Mouse (Mus musculus) MEL (cell line): ENCODE results near the gene Abca14. TPM values are rescaled to one million over a fixed set of nuclear protein-coding genes. Genes with fewer than 3 reads are reported as not detected.

ENCODE experiments used
- DNase-seq: peaks from one replicate; pipeline ENCODE4 v3.0.0; 2011; ENCODE audit warnings: low read depth, low spot score
- H3K27ac ChIP-seq: 2 replicates; pipeline ENCODE4 v1.5.1; 2012; ENCODE audit warnings: low read depth, mild to moderate bottlenecking, control low read depth, low read length, moderate library complexity; ENCODE audit not compliant: control insufficient read depth
- H3K27me3 ChIP-seq, 2 experiments: fragments of 150-350 bp in 1 of 2; sonication (generic) in 1 of 2; 2 replicates each; pipeline ENCODE4 v1.6.1; 2012; ENCODE audit warnings: low read length in 2 of 2, mild to moderate bottlenecking in 2 of 2, improper control_type of control experiment in 1 of 2, moderate library complexity in 1 of 2; ENCODE audit not compliant: insufficient read depth in 2 of 2, control insufficient read depth in 1 of 2
- H3K36me3 ChIP-seq, 2 experiments: 2 replicates each; pipeline ENCODE4 v1.6.1; 2012 to 2014; ENCODE audit warnings: low read length in 2 of 2, improper control_type of control experiment in 1 of 2, inconsistent platforms in 1 of 2, mild to moderate bottlenecking in 1 of 2; ENCODE audit not compliant: insufficient read depth in 2 of 2, control insufficient read depth in 1 of 2
- H3K4me1 ChIP-seq, 2 experiments: fragments of 150-350 bp in 1 of 2; sonication (generic) in 1 of 2; 2 replicates each; pipeline ENCODE4 v1.6.1; 2012; ENCODE audit warnings: low read length in 2 of 2, improper control_type of control experiment in 1 of 2, mild to moderate bottlenecking in 1 of 2; ENCODE audit not compliant: insufficient read depth in 2 of 2, control insufficient read depth in 1 of 2
- H3K4me3 ChIP-seq, 2 experiments: fragments of 150-350 bp in 1 of 2; sonication (generic) in 1 of 2; 2 replicates each; pipeline ENCODE4 v1.5.1; 2012; ENCODE audit warnings: low read depth in 2 of 2, low read length in 2 of 2, mild to moderate bottlenecking in 2 of 2, moderate library complexity in 2 of 2, control low read depth in 1 of 2, improper control_type of control experiment in 1 of 2; ENCODE audit not compliant: control insufficient read depth in 1 of 2, insufficient read depth in 1 of 2
- H3K79me2 ChIP-seq: 2 replicates; pipeline ENCODE4 v1.6.1; 2012; ENCODE audit warnings: mild to moderate bottlenecking, low read length, moderate library complexity; ENCODE audit not compliant: control insufficient read depth, poor library complexity, insufficient read depth
- H3K9ac ChIP-seq: 2 replicates; pipeline ENCODE4 v1.6.1; 2012; ENCODE audit warnings: low read depth, mild to moderate bottlenecking, control low read depth, low read length, moderate library complexity; ENCODE audit not compliant: control insufficient read depth, poor library complexity, severe bottlenecking
- H3K9me3 ChIP-seq: fragments of 150-350 bp; sonication (generic); replicated peaks from 2 replicates; pipeline ENCODE4 v1.6.1; 2012; ENCODE audit warnings: mild to moderate bottlenecking, low read length, improper control_type of control experiment, moderate library complexity; ENCODE audit not compliant: insufficient read depth
- BHLHE40 ChIP-seq: IDR thresholded peaks from 2 replicates; pipeline ENCODE4 v1.6.1; 2012; ENCODE audit warnings: low read depth, mild to moderate bottlenecking, inconsistent platforms, low read length, improper control_type of control experiment, borderline replicate concordance
- CHD1 ChIP-seq: IDR thresholded peaks from 2 replicates; pipeline ENCODE4 v1.6.1; 2012; ENCODE audit warnings: low read depth, mild to moderate bottlenecking, inconsistent platforms, low read length, improper control_type of control experiment
- CTCF ChIP-seq, 3 experiments: IDR thresholded peaks in 2 of 3; conservative IDR thresholded peaks in 1 of 3; 2 replicates each; pipeline ENCODE4 v1.5.1; 2011 to 2012; ENCODE audit warnings: low read length in 3 of 3, low read depth in 2 of 3, mild to moderate bottlenecking in 2 of 3, improper control_type of control experiment in 1 of 3, inconsistent platforms in 1 of 3, mixed read lengths in 1 of 3, moderate library complexity in 1 of 3; ENCODE audit not compliant: control insufficient read depth in 1 of 3, insufficient read depth in 1 of 3, poor library complexity in 1 of 3, severe bottlenecking in 1 of 3
- ETS1 ChIP-seq: IDR thresholded peaks from 2 replicates; pipeline ENCODE4 v1.6.1; 2012; ENCODE audit warnings: low read depth, mild to moderate bottlenecking, inconsistent platforms, low read length, improper control_type of control experiment, moderate library complexity
- GABPA ChIP-seq: IDR thresholded peaks from 2 replicates; pipeline ENCODE4 v1.6.1; 2012; ENCODE audit warnings: low read depth, mild to moderate bottlenecking, inconsistent platforms, low read length, improper control_type of control experiment, moderate library complexity
- MAFK ChIP-seq: IDR thresholded peaks from 2 replicates; pipeline ENCODE4 v1.6.1; 2011; ENCODE audit warnings: low read depth, mild to moderate bottlenecking, low read length, improper control_type of control experiment, borderline replicate concordance
- MAZ ChIP-seq: IDR thresholded peaks from 2 replicates; pipeline ENCODE4 v1.6.1; 2012; ENCODE audit warnings: low read depth, mild to moderate bottlenecking, inconsistent platforms, low read length, improper control_type of control experiment
- MEF2A ChIP-seq: IDR thresholded peaks from 2 replicates; pipeline ENCODE4 v1.6.1; 2014; ENCODE audit warnings: low read depth, mild to moderate bottlenecking, inconsistent platforms, low read length, improper control_type of control experiment; ENCODE audit not compliant: poor library complexity, insufficient replicate concordance, severe bottlenecking; ENCODE audit errors: extremely low read depth
- MYB ChIP-seq: IDR thresholded peaks from 2 replicates; pipeline ENCODE4 v1.6.1; 2011; ENCODE audit warnings: mild to moderate bottlenecking, low read depth, low read length, improper control_type of control experiment
- NELFE ChIP-seq: IDR thresholded peaks from 2 replicates; pipeline ENCODE4 v1.6.1; 2011; ENCODE audit warnings: low read depth, low read length, improper control_type of control experiment
- POLR2A ChIP-seq, 2 experiments: IDR thresholded peaks; 2 replicates each; pipeline ENCODE4 v1.6.1; 2011 to 2012; ENCODE audit warnings: low read length in 2 of 2, mild to moderate bottlenecking in 2 of 2, control low read depth in 1 of 2, improper control_type of control experiment in 1 of 2, low read depth in 1 of 2, moderate library complexity in 1 of 2; ENCODE audit not compliant: control insufficient read depth in 1 of 2, insufficient read depth in 1 of 2, poor library complexity in 1 of 2
- POLR2AphosphoS5 ChIP-seq: IDR thresholded peaks from 2 replicates; pipeline ENCODE4 v1.6.1; 2012; ENCODE audit warnings: low read depth, borderline replicate concordance, mild to moderate bottlenecking, inconsistent platforms, low read length, moderate library complexity, mixed read lengths
- RCOR1 ChIP-seq: IDR thresholded peaks from 2 replicates; pipeline ENCODE4 v1.6.1; 2012; ENCODE audit warnings: low read depth, mild to moderate bottlenecking, inconsistent platforms, low read length, improper control_type of control experiment
- SMC3 ChIP-seq: IDR thresholded peaks from 2 replicates; pipeline ENCODE4 v1.6.1; 2011; ENCODE audit warnings: low read depth, low read length, improper control_type of control experiment
- TBP ChIP-seq: IDR thresholded peaks from 2 replicates; pipeline ENCODE4 v1.8.0; 2011; ENCODE audit warnings: low read depth, low read length, improper control_type of control experiment
- USF1 ChIP-seq: IDR thresholded peaks from 2 replicates; pipeline ENCODE4 v1.6.1; 2014; ENCODE audit warnings: low read depth, mild to moderate bottlenecking, inconsistent platforms, low read length, improper control_type of control experiment, moderate library complexity
- ZC3H11A ChIP-seq: IDR thresholded peaks from 2 replicates; pipeline ENCODE4 v1.6.1; 2012; ENCODE audit warnings: low read depth, mild to moderate bottlenecking, inconsistent platforms, low read length, improper control_type of control experiment
- polyA plus RNA-seq, 2 experiments: library from polyadenylated mRNA; stranded (reverse) in 1 of 2; unstranded in 1 of 2; fragments of >175 nt in 1 of 2; fragments of >200 nt in 1 of 2; gene quantifications; 2 replicates each; pipeline versions ENCODE4 v1.2.1 to v1.2.4; 2012; ENCODE audit warnings: low replicate concordance in 2 of 2, low read depth in 1 of 2; ENCODE audit not compliant: insufficient read length in 2 of 2, insufficient read depth in 1 of 2, missing spikeins in 1 of 2
- total RNA-seq: library from RNA; depleted of rRNA; stranded (reverse); fragments of 300-350 nt; gene quantifications from 2 replicates; pipeline ENCODE4 v1.2.3, GENCODE M21; 2012

Gene Abca14
- total and polyA plus RNA-seq, 3 experiments: not detected

DNA sequence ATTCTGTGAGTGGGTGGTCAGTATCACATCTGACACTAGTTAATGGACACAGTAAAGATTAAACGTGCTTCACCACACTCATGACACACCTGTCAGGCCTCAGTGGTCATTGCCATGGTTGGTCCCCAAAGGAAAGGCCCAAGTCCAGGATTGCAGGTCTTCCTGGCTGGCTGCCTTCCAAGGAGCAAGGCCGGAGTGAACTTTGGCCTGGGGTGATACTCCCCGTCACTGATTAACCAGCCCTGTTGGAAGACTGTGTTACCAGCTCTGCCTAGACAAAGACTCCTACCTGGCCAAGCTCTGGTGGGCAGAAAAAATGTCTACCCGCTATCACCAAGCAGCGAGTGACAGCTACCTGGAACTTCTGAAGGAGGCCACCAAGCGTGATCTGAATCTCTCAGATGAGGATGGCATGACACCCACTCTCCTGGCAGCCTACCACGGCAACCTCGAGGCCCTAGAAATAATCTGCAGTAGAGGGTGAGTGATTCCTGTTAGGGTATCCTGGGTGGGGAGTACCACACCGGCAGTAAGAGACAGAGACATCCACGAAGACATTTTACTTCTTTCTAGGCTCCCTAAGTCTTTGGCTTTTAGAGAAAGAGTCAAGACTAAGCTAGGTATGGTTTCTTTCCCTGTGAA is 30.0 kb upstream of the Abca14 start, which contains the start of gene Anks4b:
TSS of gene Anks4b (plus strand) at position 256 of the 642 bp plus-strand sequence.
- Histone ChIP-seq H3K27me3 (no peaks in the 10 kb centered on the region), H3K9me3 (no peaks in the 10 kb centered on the region), H3K36me3 (no peaks in the 10 kb centered on the region), H3K79me2 (no peaks in the 10 kb centered on the region), H3K4me3 (no peak within 1 kb of the TSS), H3K27ac (no peak within 1 kb of the TSS), H3K9ac (no peak within 1 kb of the TSS), H3K4me1 (no peaks in the 10 kb centered on the region)
- no peak for DNase-seq
- TF ChIP-seq USF1 (no peak), POLR2A (IDR thresholded peaks at IDR 0.05; ENCODE audit: control insufficient read depth in 1 of 2, insufficient read depth in 1 of 2, low read depth in 1 of 2, low read length in 2 of 2, poor library complexity in 1 of 2) (no peak), SMC3 (no peak), MAZ (no peak), ZC3H11A (no peak), RCOR1 (no peak), CTCF (IDR thresholded peaks at IDR 0.05 in 2 of 3, conservative IDR thresholded peaks at IDR 0.05 in 1 of 3; ENCODE audit: control insufficient read depth in 1 of 3, insufficient read depth in 1 of 3, low read depth in 2 of 3, low read length in 3 of 3, poor library complexity in 1 of 3, severe bottlenecking in 1 of 3) (no peak), MYB (no peak), TBP (no peak), POLR2AphosphoS5 (no peak), MEF2A (no peak), NELFE (no peak)

GRCm38 (mm10) chr7:120174723-120175504 is 28.8 kb upstream of the Abca14 start:
- Histone ChIP-seq H3K36me3 (no peaks in the 10 kb centered on the region), H3K9me3 (no peaks in the 10 kb centered on the region), H3K27me3 (no peaks in the 10 kb centered on the region), H3K79me2 (no peaks in the 10 kb centered on the region), H3K4me3 (no peak overlapping the region), H3K9ac (no peak overlapping the region), H3K27ac (no peak overlapping the region), H3K4me1 (no peaks in the 10 kb centered on the region)
- DNase-seq: no peak
- no peak for TF ChIP-seq MAFK
- no peak for TF ChIP-seq GABPA
- TF ChIP-seq TBP: no peak
- TF ChIP-seq ETS1: no peak
- TF ChIP-seq CHD1: no peak
- TF ChIP-seq ZC3H11A: no peak
- no peak for TF ChIP-seq BHLHE40
